Mouse (Mus musculus): Measurements from ENCODE around the gene Mettl8.
A peak's percentile ranks its signal among the peaks of the same experiment; 100 is the strongest.

Gene Mettl8

DNA sequence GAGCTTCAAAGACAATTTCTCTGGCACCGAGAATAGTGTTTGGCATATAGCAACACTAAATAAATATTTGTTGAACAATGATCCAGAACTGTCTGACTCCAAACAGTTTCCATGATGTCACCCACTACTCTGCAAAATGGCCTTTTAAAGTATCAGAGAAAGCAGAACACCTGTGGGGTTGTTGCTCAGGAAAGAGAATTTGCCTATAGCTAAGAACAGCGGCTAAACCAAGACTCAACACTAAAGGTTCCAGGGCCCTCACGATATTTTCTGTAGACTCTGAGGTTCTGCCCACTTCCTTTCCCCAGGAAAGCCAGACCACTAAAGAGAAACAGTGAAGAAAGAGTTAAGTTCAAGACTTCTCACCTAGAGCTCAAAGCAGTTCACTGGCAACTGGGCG lies 122.4 kb downstream of the Mettl8 start:
- no peak for DNase-seq (ENCODE audit: extremely low read depth, low read depth)

DNA sequence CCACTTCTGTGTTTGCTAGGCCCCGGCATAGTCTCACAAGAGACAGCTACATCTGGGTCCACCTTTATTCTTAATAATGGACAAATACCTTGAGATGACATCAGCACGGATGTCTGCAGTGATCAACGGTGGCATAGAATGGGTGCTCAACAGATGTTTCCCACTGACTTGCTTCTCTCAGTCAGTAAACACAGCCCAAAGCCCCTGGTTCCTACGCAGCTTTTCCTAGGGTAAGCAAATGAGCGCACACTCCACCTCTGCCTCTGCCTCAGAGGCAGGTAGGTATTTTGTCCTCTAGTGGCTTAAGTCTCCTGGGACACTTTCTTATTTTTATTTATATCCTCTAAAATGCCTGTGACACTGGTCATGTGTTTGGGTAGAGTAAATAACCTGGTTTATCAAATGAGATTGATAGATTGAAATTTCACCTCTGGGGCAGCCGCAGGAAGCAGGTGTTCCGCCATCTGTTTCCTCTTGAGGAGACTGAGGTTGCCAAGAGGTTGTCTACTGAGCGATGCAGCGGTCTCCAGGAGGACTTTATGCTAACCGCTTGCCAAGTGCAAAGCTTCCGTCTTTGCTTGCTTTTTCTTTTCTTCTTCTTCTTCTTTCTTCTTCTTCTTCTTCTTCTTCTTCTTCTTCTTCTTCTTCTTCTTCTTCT lies 124.6 kb downstream of the Mettl8 start:
- no peak for DNase-seq (ENCODE audit: extremely low read depth, low read depth)

DNA sequence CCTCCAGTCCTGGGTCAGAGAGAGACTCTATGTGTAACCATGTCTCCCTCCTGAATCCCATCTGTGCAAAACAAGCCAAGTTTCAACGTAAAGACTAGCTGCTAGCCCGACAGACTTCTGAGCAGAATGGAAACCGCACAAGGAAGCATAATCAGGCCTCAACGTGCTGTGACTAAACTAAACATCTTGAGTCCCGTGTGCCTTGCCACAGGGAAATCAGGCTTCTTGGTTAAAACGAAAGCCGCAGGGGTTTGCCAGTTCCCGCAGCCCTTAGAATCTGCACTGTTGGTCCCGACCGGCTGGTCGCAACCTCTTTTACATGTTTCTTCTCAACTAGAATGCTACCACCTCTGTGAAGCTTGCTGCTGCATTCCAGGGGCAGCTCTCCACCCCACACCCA lies 125.7 kb downstream of the Mettl8 start:
- DNase-seq (ENCODE audit: extremely low read depth, low read depth) = no peak

DNA sequence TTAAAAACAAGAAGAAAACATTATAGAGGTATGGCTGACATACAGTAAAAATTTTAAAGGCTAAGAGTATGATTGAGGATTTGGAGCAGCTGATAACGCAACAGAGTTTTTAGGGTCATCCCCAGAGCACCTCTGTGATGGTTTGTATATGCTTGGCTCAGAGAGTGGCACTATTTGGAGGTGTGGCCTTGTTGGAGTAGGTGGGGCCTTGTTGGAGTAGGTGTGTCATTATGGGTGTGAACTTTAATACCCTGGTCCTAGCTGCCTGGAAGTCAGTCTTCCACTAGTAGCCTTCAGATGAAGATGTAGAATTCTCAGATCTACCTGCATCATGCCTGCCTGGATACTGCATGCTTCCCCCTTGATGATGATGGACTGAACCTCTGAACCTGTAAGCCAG lies 131.3 kb downstream of the Mettl8 start:
- no peak for DNase-seq (ENCODE audit: extremely low read depth, low read depth)

DNA sequence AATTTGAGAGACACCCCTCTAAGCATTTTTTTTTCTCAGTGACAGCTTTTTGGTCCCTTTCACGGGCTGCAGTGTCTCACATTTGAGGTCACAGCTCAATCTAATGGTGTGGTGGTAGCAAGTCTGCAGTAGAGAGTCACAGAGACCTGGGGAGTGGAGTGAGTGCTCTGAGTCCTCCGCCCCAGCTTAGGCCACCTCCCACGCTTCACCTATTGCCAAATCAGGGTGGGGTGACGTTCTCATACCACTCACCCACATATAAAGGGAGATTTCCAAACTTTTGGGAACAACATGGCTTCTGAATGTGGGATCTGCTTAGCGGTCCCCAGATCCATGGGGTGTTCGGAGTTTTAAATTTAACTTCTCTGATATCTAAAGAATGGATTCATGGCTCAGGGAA lies 132.6 kb downstream of the Mettl8 start:
- DNase-seq (ENCODE audit: extremely low read depth, low read depth) = no peak

DNA sequence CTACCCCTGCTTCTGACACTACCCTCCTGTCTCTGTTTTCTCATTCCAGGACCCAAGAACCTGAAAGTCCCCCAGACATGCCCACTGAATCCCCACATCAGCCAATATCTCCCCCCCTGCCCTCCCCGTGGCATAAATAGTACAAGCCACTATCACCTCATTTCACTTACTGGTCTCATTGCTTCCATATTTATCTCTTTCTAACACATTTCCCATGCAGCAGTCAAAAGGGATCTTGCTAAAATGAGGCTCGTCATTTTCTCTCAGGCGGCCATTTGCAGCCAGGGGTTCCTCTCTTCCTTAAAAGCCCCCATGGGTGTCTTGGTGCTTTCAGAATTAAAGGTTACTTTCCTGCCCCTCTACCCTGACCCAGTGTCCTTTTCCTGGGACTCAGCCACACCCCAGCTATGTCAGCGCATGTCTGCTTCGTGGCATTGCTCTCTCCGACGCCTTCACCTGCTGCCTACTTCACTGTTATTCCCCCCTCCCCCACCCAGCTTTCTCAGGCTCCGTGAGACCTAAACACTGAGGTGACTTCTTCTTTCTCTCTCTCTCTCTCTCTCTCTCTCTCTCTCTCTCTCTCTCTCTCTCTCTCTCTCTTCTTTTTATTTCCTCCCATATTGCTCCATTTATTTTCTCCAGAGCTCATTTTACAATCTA lies 134.3 kb downstream of the Mettl8 start:
- DNase-seq (ENCODE audit: extremely low read depth, low read depth) = peak; percentile 35

DNA sequence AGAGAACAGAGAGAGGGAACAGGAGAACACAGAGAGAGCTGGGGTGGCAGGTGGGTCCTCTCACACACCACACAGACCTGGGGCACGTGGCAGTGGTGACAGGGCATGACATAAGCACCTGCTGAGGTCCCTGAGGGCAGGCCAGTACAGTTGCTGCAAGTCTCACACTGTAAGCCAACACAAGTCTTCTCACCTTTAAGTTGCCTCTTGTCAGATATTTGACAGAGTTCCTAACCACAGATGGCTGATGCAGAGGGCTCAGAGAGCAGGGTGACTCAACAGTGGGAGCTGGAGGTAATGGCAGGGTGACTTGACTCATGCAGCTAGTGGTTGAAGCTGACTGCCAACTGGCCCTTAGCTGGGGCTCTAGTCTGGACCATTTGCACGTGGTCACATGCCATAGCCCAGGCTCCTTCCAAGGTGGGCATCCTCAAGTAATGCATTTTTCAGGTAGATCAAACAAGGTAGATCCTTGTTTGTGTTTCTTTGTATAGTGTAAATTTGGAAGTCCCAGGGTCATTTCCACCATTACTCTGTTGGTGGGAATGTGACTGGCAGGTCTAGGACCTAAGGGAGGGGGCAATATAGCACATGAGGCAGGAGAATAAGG lies 135.4 kb downstream of the Mettl8 start:
- DNase-seq (ENCODE audit: extremely low read depth, low read depth) = peak; percentile 10

DNA sequence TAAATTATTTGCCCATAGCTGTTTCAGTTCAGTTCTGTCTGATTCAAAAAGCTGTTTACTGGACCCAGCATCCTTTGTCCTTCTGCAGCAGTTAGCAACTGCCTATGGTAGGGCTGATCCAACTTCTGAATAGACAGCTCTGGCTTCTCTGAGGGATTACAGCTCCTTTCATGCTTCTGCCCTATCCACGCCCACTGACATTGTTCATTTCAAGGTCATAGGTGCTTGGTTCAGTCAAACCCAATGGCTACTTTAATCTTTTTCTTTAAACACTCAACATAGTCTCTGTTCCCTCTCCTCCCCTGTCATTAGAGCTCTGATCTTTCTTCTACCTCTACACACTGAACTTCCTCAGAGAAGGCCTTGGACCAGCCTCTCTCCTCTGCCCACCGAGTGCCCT lies 136.9 kb downstream of the Mettl8 start:
- DNase-seq (ENCODE audit: extremely low read depth, low read depth) = no peak
